Mouse (Mus musculus) left cerebral cortex, postnatal 14 days (tissue): ENCODE results near the gene Syt9. TPM values are rescaled to one million over a fixed set of nuclear protein-coding genes. Genes with fewer than 3 reads are reported as not detected.

Experiments
- DNase-seq, 2 experiments: peaks; one replicate each; pipeline ENCODE4 v3.0.0; 2021 to 2022; ENCODE audit warnings: low spot score in 2 of 2, mixed read lengths in 1 of 2
- intact Hi-C: fragments of 180-260 bp; cut with DNase I; formaldehyde crosslinking; loops from one replicate; pipeline ENCODE4 v1.15.1; 2025
- total RNA-seq, 2 experiments: library from RNA; stranded (reverse); gene quantifications; 2 replicates each; pipeline ENCODE4 v1.2.3; 2021

Gene Syt9
- total RNA-seq, 2 experiments from 2014 or later, result 7.9 to 11.2 TPM

DNA sequence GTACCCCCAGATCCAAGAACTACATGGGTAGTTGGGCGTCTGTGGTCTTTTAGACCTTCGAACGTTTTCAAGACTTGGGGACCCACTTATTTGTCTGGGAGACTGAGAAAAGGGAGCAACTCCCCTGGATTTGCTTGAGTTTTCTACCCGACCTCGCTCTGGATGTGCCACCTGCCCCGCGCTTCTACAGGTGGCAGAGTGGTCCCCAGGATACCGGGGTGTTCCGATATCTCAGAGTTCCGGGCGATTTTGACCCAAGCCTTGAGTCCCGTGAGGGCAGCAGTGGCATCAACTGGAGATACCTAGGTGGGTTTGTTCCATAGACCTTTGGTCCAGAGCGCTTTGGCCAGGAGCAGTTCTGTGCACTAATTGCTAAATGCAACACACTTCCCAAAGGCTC is 224.9 kb downstream of the Syt9 start:
- intact Hi-C loops, result no loop called here

DNA sequence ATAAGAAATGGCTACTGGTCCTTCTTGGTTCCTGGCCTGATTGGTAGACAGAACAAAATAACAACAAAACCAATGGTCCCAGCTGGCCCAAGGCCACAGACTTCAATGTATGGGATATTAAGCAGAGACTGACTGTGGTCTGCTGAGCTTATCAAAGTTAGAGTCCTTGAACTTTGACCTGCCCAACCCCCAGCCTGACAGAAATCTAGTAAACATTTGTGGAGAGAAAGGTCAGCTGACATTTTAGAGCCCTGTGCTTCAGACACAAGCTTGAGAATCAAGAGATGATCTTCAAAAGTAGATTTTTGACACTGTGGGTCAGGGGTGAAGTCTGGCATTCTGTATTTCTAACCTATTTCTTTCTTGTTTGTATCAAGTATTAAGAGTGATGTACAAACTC is 226.2 kb downstream of the Syt9 start:
- intact Hi-C loops, result no loop called here
- DNase-seq, result no peak

More for the DNA sequence above, 224.9 kb downstream of the Syt9 start:
- DNase-seq, result no peak

DNA sequence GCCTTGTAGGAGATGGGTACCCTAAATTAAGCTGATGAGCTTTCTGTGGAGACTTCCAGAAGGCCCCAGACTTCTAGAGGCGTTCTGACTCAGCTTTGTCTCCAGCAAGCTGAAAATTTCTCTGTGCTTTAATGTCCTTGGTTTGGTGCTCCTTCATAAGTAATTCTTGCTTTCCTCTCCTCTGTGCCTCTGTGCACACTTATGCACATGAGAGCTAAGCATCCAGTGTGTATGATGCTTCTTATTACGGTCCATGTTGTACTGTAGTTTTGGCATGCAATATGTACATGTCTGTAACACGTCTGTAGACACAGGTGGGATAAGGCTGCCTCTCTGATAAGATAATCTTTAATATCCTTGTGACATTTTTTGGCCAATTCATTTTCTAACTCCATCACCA is 227.4 kb downstream of the Syt9 start:
- no peak for DNase-seq
- intact Hi-C loops, result no loop called here

Other genes starting within 250 kb of the Syt9 start
- not detected for gene Olfr715, start 239.6 kb upstream of the Syt9 start, total RNA-seq
- not detected for gene Olfr716, start 232.4 kb upstream of the Syt9 start, total RNA-seq
- gene Nlrp14, start 203.7 kb upstream of the Syt9 start, total RNA-seq, result not detected
- gene Rbmxl2, start 161.3 kb upstream of the Syt9 start, total RNA-seq, result not detected
- 1 to 10 TPM; 5.9 to 6.4 TPM for gene Olfml1, start 196.7 kb downstream of the Syt9 start, total RNA-seq
- gene Ppfibp2, start 224.5 kb downstream of the Syt9 start, total RNA-seq, result 1 to 10 TPM; 4.0 to 4.5 TPM